Mouse (Mus musculus): Measurements from ENCODE around the gene Lsamp. TPM values are rescaled to one million over a fixed set of nuclear protein-coding genes. Genes with fewer than 3 reads are reported as not detected.

Lsamp gene
- polyA plus RNA-seq, 1 experiment = not detected

GRCm38 (mm10) chr16:40831536-40831935 is 847.4 kb downstream of the Lsamp start:
- H3K4me2 ChIP-seq (ENCODE audit: low read depth) = no peak overlapping the region
- H3K4me3 ChIP-seq = no peak overlapping the region
- no peak for TF ChIP-seq SRF (IDR thresholded peaks at IDR 0.05; ENCODE audit: control insufficient read depth, insufficient read length, low read depth)
- no peak for TF ChIP-seq CEBPB (IDR thresholded peaks at IDR 0.05; ENCODE audit: insufficient read depth, poor library complexity, severe bottlenecking)
- no peak for TF ChIP-seq POLR2AphosphoS2 (IDR thresholded peaks at IDR 0.05; ENCODE audit: insufficient read length, low read depth)
- no peak for TF ChIP-seq MYOD1 (IDR thresholded peaks at IDR 0.05; ENCODE audit: control insufficient read depth in 1 of 3, insufficient read length in 2 of 3, low read depth in 2 of 3)
- TF ChIP-seq POLR2A (IDR thresholded peaks at IDR 0.05; ENCODE audit: insufficient read length, low read depth) = no peak
- TF ChIP-seq USF1 (IDR thresholded peaks at IDR 0.05; ENCODE audit: low read depth) = no peak
- TF ChIP-seq TCF3 (IDR thresholded peaks at IDR 0.05; ENCODE audit: insufficient read length, low read depth) = no peak
- no peak for TF ChIP-seq E2F4 (IDR thresholded peaks at IDR 0.05; ENCODE audit: insufficient read depth)
- no peak for TF ChIP-seq MAX (IDR thresholded peaks at IDR 0.05; ENCODE audit: low read depth)
- no peak for TF ChIP-seq REST (IDR thresholded peaks at IDR 0.05; ENCODE audit: insufficient read depth, insufficient read length)
- no peak for TF ChIP-seq MYOG (IDR thresholded peaks at IDR 0.05; ENCODE audit: control insufficient read depth in 1 of 3, insufficient read depth in 1 of 3, insufficient read length in 2 of 3, low read depth in 2 of 3)
- TF ChIP-seq TCF12 (IDR thresholded peaks at IDR 0.05; ENCODE audit: insufficient read depth, poor library complexity, severe bottlenecking) = no peak
- no peak overlapping the region for H3ac ChIP-seq (ENCODE audit: control insufficient read depth, insufficient read length)
- no peaks in the 10 kb centered on the region for H3K36me3 ChIP-seq (ENCODE audit: control insufficient read depth, insufficient read depth)
- no peaks in the 10 kb centered on the region for H3K27me3 ChIP-seq (ENCODE audit: control insufficient read depth, insufficient read depth, insufficient read length)
- no peaks in the 10 kb centered on the region for H3K79me2 ChIP-seq (ENCODE audit: control insufficient read depth, insufficient read depth)

- TF ChIP-seq MAX (IDR thresholded peaks at IDR 0.05; ENCODE audit: low read depth) = no peak
- TF ChIP-seq REST (IDR thresholded peaks at IDR 0.05; ENCODE audit: insufficient read depth, insufficient read length) = no peak
- TF ChIP-seq TCF12 (IDR thresholded peaks at IDR 0.05; ENCODE audit: insufficient read depth, poor library complexity, severe bottlenecking) = no peak
- TF ChIP-seq CEBPB (IDR thresholded peaks at IDR 0.05; ENCODE audit: insufficient read depth, poor library complexity, severe bottlenecking) = no peak
- TF ChIP-seq MYOD1 (IDR thresholded peaks at IDR 0.05; ENCODE audit: control insufficient read depth in 1 of 3, insufficient read length in 2 of 3, low read depth in 2 of 3) = no peak
- TF ChIP-seq POLR2A (IDR thresholded peaks at IDR 0.05; ENCODE audit: insufficient read length, low read depth) = no peak
- TF ChIP-seq POLR2AphosphoS2 (IDR thresholded peaks at IDR 0.05; ENCODE audit: insufficient read length, low read depth) = no peak
- no peak for TF ChIP-seq MYOG (IDR thresholded peaks at IDR 0.05; ENCODE audit: control insufficient read depth in 1 of 3, insufficient read depth in 1 of 3, insufficient read length in 2 of 3, low read depth in 2 of 3)
- no peak for TF ChIP-seq E2F4 (IDR thresholded peaks at IDR 0.05; ENCODE audit: insufficient read depth)
- TF ChIP-seq SRF (IDR thresholded peaks at IDR 0.05; ENCODE audit: control insufficient read depth, insufficient read length, low read depth) = no peak
- no peak for TF ChIP-seq USF1 (IDR thresholded peaks at IDR 0.05; ENCODE audit: low read depth)
- TF ChIP-seq TCF3 (IDR thresholded peaks at IDR 0.05; ENCODE audit: insufficient read length, low read depth) = no peak
- no peaks in the 10 kb centered on the region for H3K36me3 ChIP-seq (ENCODE audit: control insufficient read depth, insufficient read depth)
- no peak overlapping the region for H3K4me2 ChIP-seq (ENCODE audit: low read depth)
- no peak overlapping the region for H3ac ChIP-seq (ENCODE audit: control insufficient read depth, insufficient read length)
- no peaks in the 10 kb centered on the region for H3K27me3 ChIP-seq (ENCODE audit: control insufficient read depth, insufficient read depth, insufficient read length)
- H3K79me2 ChIP-seq (ENCODE audit: control insufficient read depth, insufficient read depth) = no peaks in the 10 kb centered on the region
- H3K4me3 ChIP-seq = no peak overlapping the region
Observed at GRCm38 (mm10) chr16:40841765-40842164, 857.6 kb downstream of the Lsamp start.

GRCm38 (mm10) chr16:40866733-40867132 is 882.6 kb downstream of the Lsamp start:
- no peak for TF ChIP-seq POLR2A (IDR thresholded peaks at IDR 0.05; ENCODE audit: insufficient read length, low read depth)
- no peak for TF ChIP-seq SRF (IDR thresholded peaks at IDR 0.05; ENCODE audit: control insufficient read depth, insufficient read length, low read depth)
- no peak for TF ChIP-seq REST (IDR thresholded peaks at IDR 0.05; ENCODE audit: insufficient read depth, insufficient read length)
- TF ChIP-seq TCF3 (IDR thresholded peaks at IDR 0.05; ENCODE audit: insufficient read length, low read depth) = no peak
- no peak for TF ChIP-seq TCF12 (IDR thresholded peaks at IDR 0.05; ENCODE audit: insufficient read depth, poor library complexity, severe bottlenecking)
- TF ChIP-seq POLR2AphosphoS2 (IDR thresholded peaks at IDR 0.05; ENCODE audit: insufficient read length, low read depth) = no peak
- no peak for TF ChIP-seq MAX (IDR thresholded peaks at IDR 0.05; ENCODE audit: low read depth)
- TF ChIP-seq E2F4 (IDR thresholded peaks at IDR 0.05; ENCODE audit: insufficient read depth) = no peak
- no peak for TF ChIP-seq MYOG (IDR thresholded peaks at IDR 0.05; ENCODE audit: control insufficient read depth in 1 of 3, insufficient read depth in 1 of 3, insufficient read length in 2 of 3, low read depth in 2 of 3)
- TF ChIP-seq CEBPB (IDR thresholded peaks at IDR 0.05; ENCODE audit: insufficient read depth, poor library complexity, severe bottlenecking) = no peak

GRCm38 (mm10) chr16:40878301-40878700 is 894.1 kb downstream of the Lsamp start:
- no peak for TF ChIP-seq TCF12 (IDR thresholded peaks at IDR 0.05; ENCODE audit: insufficient read depth, poor library complexity, severe bottlenecking)
- no peak for TF ChIP-seq REST (IDR thresholded peaks at IDR 0.05; ENCODE audit: insufficient read depth, insufficient read length)
- TF ChIP-seq POLR2AphosphoS2 (IDR thresholded peaks at IDR 0.05; ENCODE audit: insufficient read length, low read depth) = no peak

More at GRCm38 (mm10) chr16:40866733-40867132, 882.6 kb downstream of the Lsamp start:
- no peaks in the 10 kb centered on the region for H3K79me2 ChIP-seq (ENCODE audit: control insufficient read depth, insufficient read depth)
- no peaks in the 10 kb centered on the region for H3K27me3 ChIP-seq (ENCODE audit: control insufficient read depth, insufficient read depth, insufficient read length)
- no peak overlapping the region for H3K4me2 ChIP-seq (ENCODE audit: low read depth)
- H3K36me3 ChIP-seq (ENCODE audit: control insufficient read depth, insufficient read depth) = no peaks in the 10 kb centered on the region
- no peak overlapping the region for H3K4me3 ChIP-seq
- no peak overlapping the region for H3ac ChIP-seq (ENCODE audit: control insufficient read depth, insufficient read length)

GRCm38 (mm10) chr16:40881942-40882341 is 897.8 kb downstream of the Lsamp start:
- H3K79me2 ChIP-seq (ENCODE audit: control insufficient read depth, insufficient read depth) = no peaks in the 10 kb centered on the region
- H3K36me3 ChIP-seq (ENCODE audit: control insufficient read depth, insufficient read depth) = no peaks in the 10 kb centered on the region
- no peak overlapping the region for H3K4me3 ChIP-seq
- no peak for TF ChIP-seq POLR2AphosphoS2 (IDR thresholded peaks at IDR 0.05; ENCODE audit: insufficient read length, low read depth)
- H3K4me2 ChIP-seq (ENCODE audit: low read depth) = no peak overlapping the region
- no peaks in the 10 kb centered on the region for H3K27me3 ChIP-seq (ENCODE audit: control insufficient read depth, insufficient read depth, insufficient read length)
- no peak overlapping the region for H3ac ChIP-seq (ENCODE audit: control insufficient read depth, insufficient read length)

More at GRCm38 (mm10) chr16:40878301-40878700, 894.1 kb downstream of the Lsamp start:
- H3ac ChIP-seq (ENCODE audit: control insufficient read depth, insufficient read length) = no peak overlapping the region
- no peak overlapping the region for H3K4me2 ChIP-seq (ENCODE audit: low read depth)
- H3K4me3 ChIP-seq = no peak overlapping the region
- no peaks in the 10 kb centered on the region for H3K79me2 ChIP-seq (ENCODE audit: control insufficient read depth, insufficient read depth)
- no peaks in the 10 kb centered on the region for H3K36me3 ChIP-seq (ENCODE audit: control insufficient read depth, insufficient read depth)
- no peaks in the 10 kb centered on the region for H3K27me3 ChIP-seq (ENCODE audit: control insufficient read depth, insufficient read depth, insufficient read length)
